Mouse (Mus musculus) stomach, embryonic 14.5 days (tissue): ENCODE results near the gene Slc6a5. TPM values are rescaled to one million over a fixed set of nuclear protein-coding genes. Genes with fewer than 3 reads are reported as not detected.
A peak's percentile ranks its signal among the peaks of the same experiment; 100 is the strongest.

ENCODE experiments used
- ATAC-seq: fragments of 200-750 bp; cut with Nextera tagmentation; 2 replicates; pipeline ENCODE4 v1.8.0; 2017; ENCODE audit warnings: low read depth, moderate TSS enrichment; ENCODE audit not compliant: insufficient number of reproducible peaks, insufficient read depth, low FRiP score
- H3K27ac ChIP-seq: fragments of 300-500 bp; sonication (generic); 2 replicates; pipeline ENCODE4 v1.5.1; 2014; ENCODE audit warnings: mild to moderate bottlenecking, low read length, moderate library complexity, mixed read lengths
- H3K27me3 ChIP-seq: fragments of 300-500 bp; sonication (generic); 2 replicates; pipeline ENCODE4 v1.6.1; 2014; ENCODE audit warnings: low read length, control low read depth, mixed read lengths; ENCODE audit not compliant: control insufficient read depth, insufficient read depth
- H3K36me3 ChIP-seq: fragments of 300-500 bp; sonication (generic); 2 replicates; pipeline ENCODE4 v1.6.1; 2014; ENCODE audit warnings: mild to moderate bottlenecking, control low read depth, low read length, moderate library complexity, mixed read lengths; ENCODE audit not compliant: control insufficient read depth, insufficient read depth
- H3K4me1 ChIP-seq: fragments of 300-500 bp; sonication (generic); 2 replicates; pipeline ENCODE4 v1.6.1; 2014; ENCODE audit warnings: low read length, control low read depth, mixed read lengths; ENCODE audit not compliant: control insufficient read depth, insufficient read depth
- H3K4me2 ChIP-seq: fragments of 300-500 bp; sonication (generic); replicated peaks from 2 replicates; pipeline ENCODE4 v1.6.1; 2014; ENCODE audit warnings: low read depth, low read length, control low read depth
- H3K4me3 ChIP-seq: fragments of 300-500 bp; sonication (generic); 2 replicates; pipeline ENCODE4 v1.5.1; 2014; ENCODE audit warnings: low read depth, low read length, control low read depth
- H3K9ac ChIP-seq: fragments of 300-500 bp; sonication (generic); replicated peaks from 2 replicates; pipeline ENCODE4 v1.6.1; 2014; ENCODE audit warnings: low read depth, mild to moderate bottlenecking, control low read depth, low read length, moderate library complexity, mixed read lengths
- H3K9me3 ChIP-seq: fragments of 300-500 bp; sonication (generic); 2 replicates; pipeline ENCODE4 v1.6.1; 2016; ENCODE audit warnings: low read depth, low read length, control low read depth; ENCODE audit not compliant: control insufficient read depth
- WGBS: fragments of 180-500 bp; shearing (Covaris S2); extraction: QIAGEN DNeasy Blood & Tissue Kit; methylation state at CpG from one replicate; pipeline ENCODE4 v1.1.7; 2014; 5-methylcytosine and 5-hydroxymethylcytosine counted together
- polyA plus RNA-seq: library from polyadenylated mRNA; unstranded; fragments of >200 nt; fragmentation: Nextera tagmentation; extraction: Ambion mirVana; gene quantifications from 2 replicates; pipeline ENCODE4 v1.2.1, GENCODE M21; 2014

Slc6a5 gene
- polyA plus RNA-seq, 1 experiment from 2014 or later: not detected

DNA sequence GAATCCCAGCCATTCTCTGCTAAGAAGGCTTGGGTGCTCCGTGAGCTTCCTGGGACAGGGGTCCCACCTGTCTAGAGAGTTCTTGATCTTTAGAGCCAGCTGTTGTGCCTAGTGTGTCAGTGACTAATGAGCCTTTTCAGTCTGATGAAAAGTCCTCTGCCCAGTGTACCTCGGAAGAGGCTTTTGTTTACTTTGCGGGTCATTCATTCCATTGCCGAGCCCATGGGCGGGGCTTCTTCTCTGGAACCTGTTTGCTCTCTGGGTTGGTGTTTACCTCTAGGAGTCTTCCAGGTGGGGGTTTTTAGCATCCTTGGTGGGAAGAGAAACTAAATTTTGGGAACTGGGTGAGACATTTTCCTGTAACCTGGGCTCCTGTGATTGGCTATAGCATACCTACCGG, 74.8 kb downstream of the Slc6a5 start:
- no peaks in the 10 kb centered on the region for H3K9me3 ChIP-seq
- H3K27ac ChIP-seq: no peak overlapping the region
- H3K4me2 ChIP-seq: 0 out of 2 replicates have a peak overlapping the region, but pooled peaks have one; percentile 13
- no peak overlapping the region for H3K9ac ChIP-seq
- H3K36me3 ChIP-seq: no peaks in the 10 kb centered on the region
- H3K27me3 ChIP-seq: no peaks in the 10 kb centered on the region
- WGBS: 18% methylated on average over 6 of the region's 6 CpGs
- no peak overlapping the region for H3K4me3 ChIP-seq
- ATAC-seq: 0 out of 2 replicates have a peak, but pooled peaks have one; percentile 38
- no peaks in the 10 kb centered on the region for H3K4me1 ChIP-seq

DNA sequence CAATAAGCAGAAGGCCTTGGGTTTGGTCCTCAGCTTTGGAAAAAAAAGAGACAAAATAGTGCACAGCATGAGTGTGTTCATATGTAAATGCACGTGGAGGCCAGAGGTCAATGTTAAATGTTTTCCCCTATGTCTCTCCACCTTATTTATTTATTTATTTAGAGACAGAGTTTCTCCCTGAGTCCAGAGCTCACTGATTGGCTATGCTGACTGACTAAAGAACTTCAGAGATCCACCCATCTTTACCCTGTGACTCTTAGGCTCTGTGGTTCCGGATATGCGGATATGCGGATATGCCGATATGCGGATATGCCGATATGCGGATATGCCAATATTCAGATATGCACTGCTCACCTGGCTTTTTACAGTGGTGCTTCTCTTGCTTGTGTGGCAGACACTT, 76.0 kb downstream of the Slc6a5 start:
- Histone ChIP-seq H3K4me3 (no peak overlapping the region), H3K27ac (no peak overlapping the region), H3K36me3 (no peaks in the 10 kb centered on the region), H3K4me1 (no peaks in the 10 kb centered on the region), H3K9me3 (no peaks in the 10 kb centered on the region), H3K4me2 (no peak overlapping the region), H3K27me3 (no peaks in the 10 kb centered on the region), H3K9ac (no peak overlapping the region)
- 93% methylated on average over 8 of the region's 8 CpGs for WGBS
- no peak for ATAC-seq

DNA sequence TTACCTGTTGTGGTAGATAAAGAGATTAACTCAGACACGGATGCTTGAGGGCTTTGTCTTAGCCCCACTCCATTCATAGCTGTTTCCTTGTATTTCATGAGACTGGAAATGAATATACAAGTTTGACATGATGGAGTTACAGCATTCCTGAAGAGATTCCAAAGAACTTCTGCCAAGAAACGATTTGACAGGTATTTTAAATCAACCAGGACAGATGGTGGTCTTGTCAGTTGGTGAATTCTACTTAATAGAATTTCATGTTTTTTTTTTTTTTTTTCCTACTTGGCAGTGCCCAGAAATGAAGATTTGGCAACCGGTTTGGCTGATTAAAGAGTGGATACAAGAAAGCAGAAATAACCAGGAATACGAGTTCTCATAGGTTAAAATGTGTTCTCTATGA, 89.4 kb downstream of the Slc6a5 start:
- H3K36me3 ChIP-seq: no peaks in the 10 kb centered on the region
- no peaks in the 10 kb centered on the region for H3K27me3 ChIP-seq
- ATAC-seq: no peak
- no peak overlapping the region for H3K27ac ChIP-seq
- no peak overlapping the region for H3K4me2 ChIP-seq
- no peak overlapping the region for H3K4me3 ChIP-seq
- WGBS: 63% methylated on average over 4 of the region's 4 CpGs
- no peaks in the 10 kb centered on the region for H3K9me3 ChIP-seq
- H3K4me1 ChIP-seq: no peaks in the 10 kb centered on the region
- H3K9ac ChIP-seq: no peak overlapping the region

DNA sequence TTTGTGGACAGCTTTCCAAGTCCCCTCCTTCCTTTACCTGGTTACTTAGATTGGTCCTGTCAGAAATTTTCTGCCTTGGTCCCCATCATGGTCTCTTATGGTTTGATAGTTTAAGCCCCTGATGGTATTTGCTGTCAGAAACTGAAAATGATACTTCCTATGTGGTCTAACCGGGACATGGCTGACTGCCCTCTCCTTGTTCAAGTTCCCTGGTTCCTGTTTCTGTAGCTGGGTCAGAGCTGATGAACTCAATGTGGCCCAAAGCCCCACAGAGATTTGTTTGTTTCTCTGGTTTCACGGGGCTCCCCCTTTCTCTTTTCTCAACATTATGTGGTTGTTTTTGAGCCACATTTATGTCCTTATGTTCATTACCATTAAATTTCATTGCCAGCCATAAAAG, 95.3 kb downstream of the Slc6a5 start:
- 78% methylated on average over 2 of the region's 2 CpGs for WGBS
- Histone ChIP-seq H3K27me3 (no peaks in the 10 kb centered on the region), H3K27ac (no peak overlapping the region), H3K4me2 (no peak overlapping the region), H3K4me1 (no peaks in the 10 kb centered on the region), H3K4me3 (no peak overlapping the region), H3K36me3 (no peaks in the 10 kb centered on the region), H3K9me3 (no peaks in the 10 kb centered on the region), H3K9ac (no peak overlapping the region)
- ATAC-seq: no peak

Other genes starting within 250 kb of the Slc6a5 start
- 9.8 and 11.3 TPM in 2 replicates for gene Htatip2, start 151.0 kb upstream of the Slc6a5 start, polyA plus RNA-seq
- 51.5 and 59.1 TPM in 2 replicates for gene Prmt3, start 131.8 kb upstream of the Slc6a5 start, polyA plus RNA-seq
- 7.1 and 7.3 TPM in 2 replicates for gene Nell1, start 64.7 kb downstream of the Slc6a5 start, polyA plus RNA-seq